Mouse (Mus musculus): ENCODE data around the gene Ttc5.

DNA sequence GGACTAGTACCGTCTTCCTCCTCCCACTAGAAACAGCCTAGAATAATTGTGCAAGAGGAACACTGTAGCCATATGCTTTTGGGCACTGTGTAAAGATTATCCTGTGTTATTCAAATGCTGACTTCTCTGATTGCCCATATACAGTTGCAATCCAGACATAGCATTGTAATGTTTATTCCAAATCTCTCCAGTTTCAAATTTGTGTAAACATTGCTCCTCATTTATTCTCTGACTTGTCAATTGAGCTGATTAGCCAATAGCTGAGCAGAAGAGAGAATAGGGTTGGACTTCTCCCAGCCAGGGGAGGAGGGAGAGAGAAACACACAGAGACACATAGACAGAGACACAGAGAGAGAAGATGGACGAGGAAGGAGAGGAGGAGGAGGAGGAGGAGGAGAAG, 49.1 kb upstream of the Ttc5 start:
- TF ChIP-seq CTCF (IDR thresholded peaks at IDR 0.05) (no peak), POLR2A (IDR thresholded peaks at IDR 0.05; ENCODE audit: insufficient read depth, low read depth, low read length) (no peak)
